Mouse (Mus musculus): ENCODE data around the gene Jsrp1.

Jsrp1 gene

DNA sequence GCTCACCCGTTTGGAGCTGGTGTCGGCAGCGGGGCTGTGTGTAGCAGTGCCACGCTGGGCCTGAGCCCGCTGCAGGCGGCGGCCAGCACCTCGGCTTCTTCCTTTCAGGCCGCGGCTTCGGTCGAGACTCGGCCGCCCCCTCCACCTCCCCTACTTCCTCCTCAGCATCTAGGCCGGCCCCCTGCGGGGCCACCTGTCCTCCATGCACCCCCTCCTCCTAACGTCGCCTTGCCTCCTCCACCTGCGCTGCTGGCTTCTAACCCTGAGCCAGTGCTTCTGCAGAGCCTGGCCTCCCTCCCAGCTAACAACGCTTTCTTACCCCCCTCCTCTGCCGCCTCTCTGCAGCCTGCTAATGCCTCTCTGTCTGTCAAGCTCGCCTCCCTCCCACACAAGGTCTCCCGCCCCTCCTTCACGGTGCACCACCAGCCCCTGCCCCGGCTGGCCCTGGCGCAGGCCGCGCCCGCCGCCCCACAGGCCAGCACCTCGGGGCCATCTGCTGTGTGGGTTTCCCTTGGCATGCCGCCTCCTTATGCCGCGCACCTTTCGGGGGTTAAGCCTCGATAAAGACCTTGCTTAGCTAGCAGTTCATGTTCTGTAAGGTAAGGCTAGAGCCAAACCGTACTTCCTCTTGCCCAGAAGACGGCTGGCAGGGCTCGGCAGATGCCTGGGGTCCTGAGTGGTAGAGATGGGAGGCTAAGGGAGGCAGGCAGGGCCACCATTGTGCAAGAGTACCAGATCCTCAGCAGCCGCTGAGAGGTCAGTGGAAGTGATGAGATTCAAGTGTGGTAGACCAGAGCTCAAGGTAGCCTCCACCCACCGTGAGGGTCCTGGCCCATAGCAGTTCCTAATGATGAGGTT, 20.9 kb downstream of the Jsrp1 start:
- DNase-seq (ENCODE audit: low spot score in 2 of 2), result no peak

DNA sequence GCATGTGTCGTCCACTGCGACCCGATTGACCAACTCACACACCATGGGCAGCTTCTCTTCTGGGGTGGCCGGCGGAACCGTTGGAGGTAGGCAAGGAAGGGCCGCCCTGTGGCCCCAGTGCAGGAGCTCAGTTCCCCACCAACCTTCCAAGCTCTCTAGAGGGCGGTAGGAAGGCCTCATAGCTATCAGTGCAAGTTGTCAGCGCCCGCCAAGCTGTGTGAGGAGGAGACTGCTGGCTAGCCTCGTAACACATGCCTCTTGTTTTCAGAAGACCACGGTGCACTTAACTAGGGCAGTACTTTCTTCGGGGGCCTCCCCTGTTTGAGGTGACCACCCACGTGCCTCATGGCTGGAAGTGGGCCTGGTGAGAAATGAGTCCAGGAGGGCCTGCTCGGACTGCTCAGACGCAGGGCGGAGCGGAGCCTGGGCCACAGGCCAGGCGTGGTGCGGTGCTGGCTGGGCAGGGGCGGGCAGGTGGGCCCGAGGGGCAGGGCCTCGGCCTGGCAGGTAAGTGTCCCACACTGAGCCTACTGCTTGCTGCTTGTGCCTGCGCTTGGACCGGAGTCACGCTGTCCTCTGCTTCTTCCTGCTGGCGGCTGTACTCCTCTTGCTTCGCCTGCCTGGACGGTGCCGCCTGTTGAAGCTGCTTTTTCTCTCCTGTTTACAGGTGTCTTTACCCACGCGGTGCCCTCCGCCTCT, 21.7 kb downstream of the Jsrp1 start:
- DNase-seq (ENCODE audit: low spot score in 2 of 2), result no peak

DNA sequence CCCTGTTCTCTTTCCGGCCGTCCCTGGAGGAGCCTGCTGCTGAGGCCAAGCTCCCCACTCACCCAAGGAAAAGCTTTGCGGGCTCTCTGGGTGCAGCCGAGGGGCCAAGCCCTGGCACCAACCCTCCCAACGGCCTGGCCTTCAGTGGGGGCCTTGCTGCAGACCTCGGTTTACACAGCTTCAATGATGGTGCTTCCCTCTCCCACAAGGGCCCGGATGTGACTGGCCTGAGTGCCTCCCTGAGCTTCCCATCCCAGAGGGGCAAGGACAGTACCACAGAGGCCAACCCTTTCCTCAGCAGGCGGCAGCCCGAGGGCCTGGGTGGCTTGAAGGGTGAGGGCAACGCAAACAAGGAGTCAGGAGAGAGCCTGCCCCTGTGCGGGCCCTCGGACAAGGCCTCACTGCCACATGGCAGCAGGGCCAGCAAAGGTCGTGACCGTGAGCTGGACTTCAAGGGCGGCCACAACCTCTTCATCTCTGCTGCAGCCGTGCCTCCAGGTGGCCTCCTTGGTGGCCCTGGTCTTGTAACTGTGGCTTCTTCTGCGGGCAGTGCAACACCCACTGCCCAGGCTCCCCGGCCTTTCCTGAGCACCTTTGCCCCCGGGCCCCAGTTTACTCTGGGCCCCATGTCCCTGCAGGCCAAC, 22.4 kb downstream of the Jsrp1 start:
- DNase-seq (ENCODE audit: low spot score in 2 of 2), result no peak

DNA sequence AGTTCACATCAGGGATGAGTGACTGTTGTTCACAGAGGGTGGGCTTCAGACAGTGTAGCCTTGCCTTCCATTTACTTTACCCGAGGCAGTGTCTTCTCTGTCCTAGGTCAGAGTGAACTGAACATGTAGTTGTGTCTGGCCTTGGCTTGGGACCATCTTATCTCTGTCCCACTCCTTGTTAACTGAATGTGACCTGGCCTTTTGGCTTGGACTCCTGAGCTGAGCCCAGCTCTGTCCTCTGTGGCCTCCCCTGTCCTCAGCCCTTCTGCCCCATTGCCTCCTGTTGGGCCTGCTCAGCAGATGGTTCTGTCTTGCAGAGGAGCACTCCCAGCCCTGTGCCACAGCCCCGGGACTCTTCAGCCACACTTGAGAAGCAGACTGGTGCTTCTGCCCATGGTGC, 25.8 kb downstream of the Jsrp1 start:
- no peak for DNase-seq (ENCODE audit: low spot score in 2 of 2)

DNA sequence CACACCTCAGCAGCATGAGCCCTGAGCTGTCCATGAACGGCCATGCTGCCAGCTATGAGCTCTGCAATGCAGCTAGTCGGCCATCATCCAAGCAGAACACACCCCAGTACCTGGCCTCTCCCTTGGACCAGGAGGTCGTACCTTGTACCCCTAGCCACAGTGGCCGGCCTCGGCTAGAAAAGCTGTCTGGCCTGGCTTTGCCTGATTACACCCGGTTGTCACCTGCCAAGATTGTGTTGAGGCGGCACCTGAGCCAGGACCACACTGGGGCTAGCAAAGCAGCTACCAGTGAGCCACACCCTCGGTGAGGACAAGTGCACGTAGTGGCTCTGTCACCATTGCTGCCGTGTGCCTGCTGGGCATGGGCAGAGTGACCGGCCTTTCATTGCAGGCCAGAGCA, 27.3 kb downstream of the Jsrp1 start:
- no peak for DNase-seq (ENCODE audit: low spot score in 2 of 2)

DNA sequence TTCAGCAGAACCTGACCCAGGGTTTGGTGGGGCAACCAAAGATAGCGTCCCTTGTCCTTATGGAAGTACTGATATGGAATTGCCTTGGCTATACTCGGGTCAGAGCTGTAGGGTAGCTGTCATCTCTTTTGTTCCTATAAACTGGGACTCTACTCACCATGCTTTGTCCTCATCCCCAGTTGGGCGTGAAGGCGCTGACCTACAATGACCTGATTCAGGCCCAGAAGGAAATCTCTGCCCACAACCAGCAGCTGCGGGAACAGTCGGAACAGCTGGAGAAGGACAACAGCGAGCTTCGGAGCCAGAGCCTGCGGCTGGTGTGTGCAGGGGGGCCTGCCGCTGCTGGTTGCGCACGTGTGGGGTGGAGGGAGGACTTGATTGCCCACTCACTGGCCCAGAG, 28.4 kb downstream of the Jsrp1 start:
- no peak for DNase-seq (ENCODE audit: low spot score in 2 of 2)

DNA sequence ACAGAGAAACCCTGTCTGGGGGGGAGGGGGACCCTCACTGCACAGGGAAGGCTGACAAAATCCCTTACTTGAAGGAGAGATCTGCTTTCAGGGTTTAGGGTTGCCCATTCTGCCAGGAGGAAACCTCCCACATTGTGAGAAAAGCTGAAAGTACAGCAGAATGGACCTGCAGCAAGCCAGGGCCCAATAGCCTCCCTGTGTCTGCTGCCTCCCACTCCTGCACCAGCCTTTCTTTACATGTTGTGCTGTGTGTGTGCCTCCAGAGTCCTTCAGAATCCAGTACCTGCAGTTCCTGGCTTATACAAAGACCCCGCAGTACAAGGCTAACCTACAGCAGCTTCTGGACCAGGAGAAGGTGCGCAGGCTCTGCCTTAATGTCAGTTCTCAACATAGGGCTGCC, 29.0 kb downstream of the Jsrp1 start:
- no peak for DNase-seq (ENCODE audit: low spot score in 2 of 2)

DNA sequence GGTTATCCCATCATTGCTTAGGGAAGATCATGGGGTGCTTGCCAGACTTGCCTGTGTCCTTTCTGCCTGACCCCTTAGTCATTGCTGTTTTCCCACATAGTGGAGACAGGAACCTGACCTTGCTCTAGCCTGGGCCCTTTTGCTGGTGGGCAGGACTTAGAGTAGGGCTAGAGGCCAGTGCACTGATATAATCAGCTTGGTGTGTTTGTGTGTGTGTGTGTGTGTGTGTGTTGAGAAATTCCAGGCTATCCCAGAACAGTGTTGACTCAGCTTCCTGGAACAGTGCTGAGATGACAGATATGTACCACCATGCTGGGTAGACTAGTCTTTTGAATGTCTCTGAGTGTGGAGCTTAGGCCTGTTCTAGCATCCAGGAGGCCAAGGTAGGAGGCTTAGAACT, 33.7 kb downstream of the Jsrp1 start:
- no peak for DNase-seq (ENCODE audit: low spot score in 2 of 2)

DNA sequence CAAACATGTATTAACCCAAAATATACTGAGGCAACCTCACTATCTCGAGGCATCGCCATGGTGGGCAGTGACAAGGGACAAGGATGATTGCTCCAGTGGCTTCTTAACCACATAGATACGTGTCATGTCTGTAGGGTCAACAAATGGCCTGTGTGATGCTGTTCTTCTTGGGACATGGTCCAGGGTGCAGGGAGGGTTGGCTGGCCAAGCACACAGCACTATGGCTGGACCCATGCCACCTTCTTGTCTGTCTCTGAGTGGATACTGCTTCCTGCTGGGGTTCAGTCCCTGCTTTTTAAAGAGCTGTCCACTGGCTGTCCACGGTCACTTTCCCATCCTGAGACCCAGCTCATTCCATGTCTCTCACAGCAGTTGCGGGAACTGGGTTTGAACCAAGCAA, 36.2 kb downstream of the Jsrp1 start:
- DNase-seq (ENCODE audit: low spot score in 2 of 2), result no peak

DNA sequence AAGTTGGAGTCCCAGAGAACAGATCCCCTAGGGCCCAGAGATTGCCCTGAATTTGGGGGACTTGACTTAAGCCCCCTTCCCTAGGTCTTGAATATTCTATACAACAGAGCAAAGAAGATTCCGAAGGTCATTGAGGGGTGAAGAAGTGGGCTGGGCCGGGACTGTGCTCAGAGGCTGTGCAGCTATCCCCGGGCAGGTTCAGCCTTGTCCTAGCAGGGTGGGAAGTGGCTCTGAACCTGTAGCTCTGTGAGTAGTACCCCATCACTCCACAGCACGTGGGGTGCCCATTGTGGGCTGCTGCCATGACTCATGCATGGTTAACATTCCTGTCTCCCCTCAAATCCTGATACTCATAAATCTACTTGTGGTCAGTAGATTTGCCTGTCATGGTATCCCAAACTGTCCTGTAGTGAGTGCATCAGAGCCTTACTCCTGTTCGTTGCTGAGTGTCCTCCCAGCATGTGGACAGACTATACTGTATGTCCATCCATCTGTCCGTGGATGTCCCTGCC, 36.9 kb downstream of the Jsrp1 start:
- DNase-seq (ENCODE audit: low spot score in 2 of 2), result no peak

DNA sequence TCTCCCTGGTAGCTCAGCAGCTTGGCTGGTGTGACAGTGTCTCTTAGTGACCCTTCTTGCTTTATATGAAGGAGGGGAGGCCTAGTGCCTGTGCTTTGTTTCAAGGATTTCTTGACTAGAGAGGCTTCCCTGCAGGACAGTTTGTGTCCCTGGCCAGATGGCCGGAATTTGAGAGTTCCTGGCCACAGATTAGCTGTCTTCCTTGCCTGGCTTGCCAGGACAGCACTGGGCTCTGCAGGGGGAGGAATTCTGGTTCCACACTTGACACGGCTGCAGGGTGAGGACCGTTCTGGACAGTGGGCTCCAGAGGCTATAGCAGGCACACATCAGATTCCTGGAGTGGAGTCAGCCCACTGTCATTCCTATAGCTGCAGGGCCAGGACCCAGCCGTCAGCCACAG, 37.6 kb downstream of the Jsrp1 start:
- no peak for DNase-seq (ENCODE audit: low spot score in 2 of 2)

DNA sequence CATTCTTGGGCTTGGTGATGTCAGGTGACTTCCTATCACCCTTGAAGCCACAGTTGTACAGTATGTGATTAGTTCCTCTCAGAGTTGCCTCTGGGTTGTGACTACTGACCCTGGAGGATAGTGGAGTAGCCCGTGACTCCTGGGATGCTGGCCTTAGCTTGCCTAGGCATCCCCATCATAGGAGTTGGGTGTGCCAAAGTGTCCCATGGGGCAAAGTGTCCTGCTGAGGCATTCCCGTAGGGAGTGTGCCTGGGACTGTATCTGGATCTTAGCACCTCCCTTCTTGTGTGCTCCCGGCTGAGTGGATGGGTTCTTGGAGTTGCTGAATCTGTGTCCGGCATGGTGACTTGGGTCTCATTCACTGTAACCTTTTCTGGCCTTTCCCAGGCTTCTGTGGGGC, 38.3 kb downstream of the Jsrp1 start:
- no peak for DNase-seq (ENCODE audit: low spot score in 2 of 2)

DNA sequence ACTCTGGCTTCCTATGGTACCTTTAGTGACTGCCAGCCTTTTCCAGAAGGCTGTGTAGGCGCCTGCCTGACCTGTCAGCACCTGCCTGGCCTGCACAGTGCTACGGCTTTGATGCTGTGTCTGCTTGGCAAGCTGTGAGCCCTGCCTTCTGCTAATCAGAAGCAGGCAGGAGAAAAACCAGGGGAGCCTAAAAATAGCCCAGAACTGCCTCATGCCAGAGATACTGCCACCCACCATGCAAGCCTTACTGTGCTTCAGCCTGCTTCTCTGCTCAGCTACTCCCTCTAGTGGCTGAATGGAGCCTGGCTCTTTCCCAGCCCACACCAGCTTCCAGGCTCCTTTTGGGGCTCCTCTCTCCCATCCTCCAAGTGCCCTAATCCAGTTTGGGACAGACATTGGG, 38.7 kb downstream of the Jsrp1 start:
- peak; percentile 76 to 85 for DNase-seq (ENCODE audit: low spot score in 2 of 2)

DNA sequence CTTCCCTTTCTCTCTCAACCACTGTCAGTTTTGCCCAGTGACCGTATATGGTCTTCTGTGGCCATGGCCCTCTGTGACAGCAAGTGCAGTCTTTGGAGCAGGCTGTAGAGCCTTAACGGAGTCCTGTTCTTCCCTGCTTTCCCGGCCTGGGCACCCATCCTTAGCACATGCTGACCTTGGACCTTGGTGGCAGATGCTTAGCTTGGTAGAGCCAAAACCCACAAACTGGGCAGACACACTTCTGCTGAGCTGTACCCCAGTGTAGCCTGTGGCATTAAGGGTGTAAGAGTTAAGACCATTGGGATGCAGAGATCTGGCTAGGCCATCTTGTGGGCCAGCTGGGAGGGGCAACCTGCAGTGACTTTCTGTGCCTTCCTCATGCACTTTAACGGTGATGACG, 39.5 kb downstream of the Jsrp1 start:
- no peak for DNase-seq (ENCODE audit: low spot score in 2 of 2)

DNA sequence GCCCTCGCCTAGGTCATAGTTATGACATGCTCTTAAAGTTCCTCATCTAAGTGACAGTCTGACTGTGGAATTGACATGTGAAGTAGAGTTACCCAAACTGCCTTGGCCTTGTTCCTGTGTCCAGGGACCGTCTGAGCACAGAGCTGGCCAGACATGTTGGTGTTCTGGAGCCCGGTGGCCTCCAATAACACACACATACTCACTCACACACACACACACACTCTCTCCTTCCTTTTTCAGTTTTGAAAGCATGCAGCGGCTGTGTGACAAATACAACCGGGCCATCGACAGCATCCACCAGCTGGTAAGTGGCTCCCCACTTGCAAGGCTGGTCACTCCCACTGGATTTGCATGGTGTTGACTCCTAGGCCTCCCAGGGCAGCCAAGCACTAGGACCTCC, 44.9 kb downstream of the Jsrp1 start:
- no peak for DNase-seq (ENCODE audit: low spot score in 2 of 2)

DNA sequence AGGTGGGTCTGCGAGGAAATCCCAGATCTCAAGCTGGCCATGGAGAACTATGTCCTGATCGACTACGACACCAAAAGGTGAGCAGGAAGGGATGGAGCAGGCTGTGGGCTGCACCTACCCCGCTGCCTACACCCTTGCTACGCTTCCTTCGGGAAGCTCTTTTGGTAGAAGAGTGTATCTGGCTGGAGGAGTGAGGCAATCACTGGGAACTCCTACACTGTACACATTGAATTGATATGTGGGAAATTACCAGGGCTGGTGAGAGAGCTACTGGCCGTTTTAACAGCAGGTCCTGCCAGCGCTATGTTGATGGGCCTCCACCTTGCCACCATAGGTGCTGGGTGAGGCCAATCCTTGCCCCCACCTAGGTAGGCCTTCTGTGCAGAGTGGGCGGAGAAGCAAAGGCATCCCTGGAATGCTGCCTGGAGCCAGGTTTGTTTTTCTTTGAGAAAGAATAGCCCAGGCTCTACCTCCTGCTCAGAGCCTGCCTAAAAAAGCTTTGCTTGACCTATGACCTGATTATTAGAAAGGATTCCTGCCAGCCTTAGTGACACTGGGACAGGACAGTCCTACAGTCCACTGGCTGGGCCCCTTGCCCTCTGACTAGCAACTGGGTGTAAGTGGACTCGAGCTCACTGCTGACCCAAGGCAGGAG, 47.0 kb downstream of the Jsrp1 start:
- no peak for DNase-seq (ENCODE audit: low spot score in 2 of 2)

DNA sequence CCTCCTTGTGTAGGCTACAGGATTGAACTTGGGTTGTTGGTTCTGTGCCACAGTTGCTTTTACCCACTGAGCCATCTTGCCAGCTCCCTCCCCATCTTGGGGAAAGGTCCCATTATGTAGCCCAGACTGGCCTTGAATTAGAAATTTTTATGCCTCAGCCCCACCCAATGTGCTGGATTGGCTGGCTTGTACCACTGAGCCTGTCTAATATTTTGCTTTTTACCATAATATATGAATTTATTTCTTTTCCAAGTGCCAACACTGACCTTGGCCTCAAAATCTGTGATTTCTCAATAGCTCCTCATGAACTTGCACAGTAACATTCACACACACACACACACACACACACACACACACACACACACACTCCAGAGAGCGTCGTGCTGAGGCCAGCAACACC, 47.6 kb downstream of the Jsrp1 start:
- no peak for DNase-seq (ENCODE audit: low spot score in 2 of 2)

DNA sequence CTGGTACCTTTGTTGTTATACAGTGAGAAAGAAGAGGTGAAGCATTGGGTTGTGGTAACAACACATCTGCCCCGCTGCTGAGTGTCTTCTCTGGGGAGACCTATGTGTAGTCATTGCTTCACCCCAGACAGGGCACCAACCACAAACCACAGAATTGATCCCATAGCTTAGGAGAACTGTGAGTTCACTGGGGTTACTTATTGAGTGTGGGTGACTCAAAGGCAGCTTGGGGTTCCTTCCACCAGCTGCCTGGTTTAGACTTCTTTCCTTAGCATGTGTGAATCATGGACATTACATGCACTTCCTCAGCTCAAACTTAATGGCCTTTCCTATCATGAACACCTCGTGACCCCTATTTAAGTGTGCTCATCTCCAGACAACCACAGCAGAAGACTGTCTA, 49.8 kb downstream of the Jsrp1 start:
- DNase-seq (ENCODE audit: low spot score in 2 of 2), result no peak

DNA sequence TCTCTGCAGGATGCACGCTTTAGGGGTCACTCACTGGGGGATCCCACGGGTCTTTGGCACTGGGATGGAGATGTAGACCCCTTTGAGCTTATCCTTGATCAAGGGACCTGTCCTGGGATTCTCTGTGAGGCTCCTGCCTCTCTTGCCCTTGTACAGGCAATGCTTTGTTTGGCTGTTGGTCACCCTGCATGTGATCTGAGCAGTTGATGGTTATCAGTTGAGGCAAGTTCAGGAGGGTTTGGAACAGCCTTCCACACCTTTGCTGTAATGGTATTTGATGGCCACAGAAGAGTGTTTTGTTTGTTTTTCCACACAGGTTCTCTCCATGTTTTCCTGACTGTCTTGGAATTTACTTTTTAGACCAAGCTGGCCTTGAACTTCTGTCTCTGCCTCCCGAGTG, 51.5 kb downstream of the Jsrp1 start:
- DNase-seq (ENCODE audit: low spot score in 2 of 2), result no peak

DNA sequence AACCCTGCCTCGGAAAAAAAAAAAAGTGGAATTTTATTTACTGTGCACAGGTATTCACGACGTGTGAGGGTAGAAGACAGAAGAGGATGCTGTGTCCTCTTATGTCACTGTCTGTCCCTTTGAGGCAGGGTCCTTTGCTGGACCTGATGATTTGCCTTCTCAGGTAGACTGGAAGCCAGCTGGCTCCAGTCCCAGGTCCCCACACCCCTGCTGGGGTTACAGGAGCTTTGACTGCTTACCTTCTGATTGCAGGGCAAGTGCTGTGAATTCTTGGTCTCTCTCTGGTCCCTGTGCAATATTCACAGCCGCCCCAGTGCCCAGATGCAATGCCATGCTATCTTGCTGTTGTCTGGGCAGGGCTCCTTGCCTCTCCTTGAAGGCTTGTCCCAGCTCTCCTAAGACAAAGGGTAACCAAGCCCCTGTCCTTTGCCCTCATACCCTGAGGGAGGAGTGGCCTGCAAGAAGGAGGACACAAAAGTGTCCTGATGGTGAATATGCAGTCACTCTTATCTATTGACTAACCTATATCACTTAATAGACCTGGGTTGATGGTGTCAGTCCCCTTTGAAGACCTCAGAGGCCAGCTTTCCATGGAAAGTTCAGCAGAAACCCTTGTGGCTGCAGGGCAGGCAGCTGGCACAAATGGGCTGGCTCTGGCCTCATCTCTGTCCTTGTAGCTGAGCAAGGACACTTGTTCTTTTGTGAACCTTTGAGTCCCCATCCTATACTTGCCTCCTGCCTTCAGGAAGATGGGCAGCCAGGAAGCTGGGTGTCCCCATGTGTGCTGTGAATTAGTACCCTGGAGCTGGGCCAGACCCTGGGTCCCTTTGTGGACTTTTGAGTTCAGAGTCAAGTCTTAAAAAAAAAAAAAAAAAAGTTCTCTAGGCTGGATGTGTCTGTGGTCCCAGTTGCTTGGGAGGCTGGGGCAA, 52.4 kb downstream of the Jsrp1 start:
- DNase-seq (ENCODE audit: low spot score in 2 of 2), result no peak

DNA sequence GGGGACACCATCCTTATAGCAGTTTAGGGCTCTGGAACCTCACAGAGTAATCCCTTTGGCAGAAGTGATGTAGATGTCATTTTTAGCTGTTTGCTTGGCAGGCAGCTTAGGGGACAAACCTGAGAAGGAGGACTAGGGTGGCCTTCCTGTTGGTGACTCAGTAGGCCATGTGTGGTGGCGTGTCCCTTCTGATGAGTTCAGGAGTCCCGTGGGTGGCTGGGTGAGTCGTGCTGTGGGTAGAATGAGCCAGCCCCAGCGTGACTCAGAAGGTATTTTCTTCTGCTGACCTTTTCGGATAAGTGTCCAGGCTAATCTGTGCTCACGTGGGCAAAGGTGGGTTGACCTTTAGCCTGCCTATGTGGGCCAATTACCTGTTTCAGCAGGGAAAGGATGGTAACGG, 54.6 kb downstream of the Jsrp1 start:
- DNase-seq (ENCODE audit: low spot score in 2 of 2), result no peak

Data from frontal cortex, postnatal 25 days (tissue).